Mouse (Mus musculus) midbrain, embryonic 13.5 days (tissue): ENCODE data around the gene 4930442H23Rik. TPM values are rescaled to one million over a fixed set of nuclear protein-coding genes. Genes with fewer than 3 reads are reported as not detected.
"Not testable (repeated sequence)": the region's sequence is repeated elsewhere in the genome, so short reads cannot be mapped to it uniquely, and the experiment has no call there.

Source experiments
- ATAC-seq: fragments of 200-750 bp; cut with Nextera tagmentation; 2 replicates; pipeline ENCODE4 v1.8.0; 2017; ENCODE audit warnings: mild to moderate bottlenecking, moderate TSS enrichment, moderate library complexity
- H3K27ac ChIP-seq: fragments of 300-500 bp; sonication (generic); 2 replicates; pipeline ENCODE4 v1.5.1; 2015; ENCODE audit warnings: inconsistent platforms, mild to moderate bottlenecking, moderate library complexity
- H3K27me3 ChIP-seq: fragments of 300-500 bp; sonication (generic); 2 replicates; pipeline ENCODE4 v1.6.1; 2015; ENCODE audit warnings: mild to moderate bottlenecking, inconsistent platforms
- H3K36me3 ChIP-seq: fragments of 300-500 bp; sonication (generic); 2 replicates; pipeline ENCODE4 v1.6.1; 2015; ENCODE audit warnings: mild to moderate bottlenecking, inconsistent platforms
- H3K4me1 ChIP-seq: fragments of 300-500 bp; sonication (generic); replicated peaks from 2 replicates; pipeline ENCODE4 v1.6.1; 2015; ENCODE audit warnings: inconsistent platforms
- H3K4me2 ChIP-seq: fragments of 300-500 bp; sonication (generic); replicated peaks from 2 replicates; pipeline ENCODE4 v1.6.1; 2015; ENCODE audit warnings: moderate library complexity, mild to moderate bottlenecking, inconsistent platforms
- H3K4me3 ChIP-seq: fragments of 300-500 bp; sonication (generic); replicated peaks from 2 replicates; pipeline ENCODE4 v1.5.1; 2015; ENCODE audit warnings: mild to moderate bottlenecking, inconsistent platforms
- H3K9ac ChIP-seq: fragments of 300-500 bp; sonication (generic); replicated peaks from 2 replicates; pipeline ENCODE4 v1.6.1; 2015; ENCODE audit warnings: mild to moderate bottlenecking, inconsistent platforms
- H3K9me3 ChIP-seq: fragments of 300-500 bp; sonication (generic); 2 replicates; pipeline ENCODE4 v1.6.1; 2016; ENCODE audit warnings: mild to moderate bottlenecking, inconsistent platforms
- WGBS: fragments of 180-500 bp; shearing (Covaris S2); methylation state at CpG from one replicate; pipeline ENCODE4 v1.1.7; 2015; 5-methylcytosine and 5-hydroxymethylcytosine counted together
- polyA plus RNA-seq: library from polyadenylated mRNA; unstranded; fragments of >200 nt; fragmentation: Nextera tagmentation; extraction: Ambion mirVana; gene quantifications from 2 replicates; pipeline ENCODE4 v1.2.1, GENCODE M21; 2015

Gene 4930442H23Rik
- polyA plus RNA-seq, 1 experiment from 2014 or later = 0.12 TPM

DNA sequence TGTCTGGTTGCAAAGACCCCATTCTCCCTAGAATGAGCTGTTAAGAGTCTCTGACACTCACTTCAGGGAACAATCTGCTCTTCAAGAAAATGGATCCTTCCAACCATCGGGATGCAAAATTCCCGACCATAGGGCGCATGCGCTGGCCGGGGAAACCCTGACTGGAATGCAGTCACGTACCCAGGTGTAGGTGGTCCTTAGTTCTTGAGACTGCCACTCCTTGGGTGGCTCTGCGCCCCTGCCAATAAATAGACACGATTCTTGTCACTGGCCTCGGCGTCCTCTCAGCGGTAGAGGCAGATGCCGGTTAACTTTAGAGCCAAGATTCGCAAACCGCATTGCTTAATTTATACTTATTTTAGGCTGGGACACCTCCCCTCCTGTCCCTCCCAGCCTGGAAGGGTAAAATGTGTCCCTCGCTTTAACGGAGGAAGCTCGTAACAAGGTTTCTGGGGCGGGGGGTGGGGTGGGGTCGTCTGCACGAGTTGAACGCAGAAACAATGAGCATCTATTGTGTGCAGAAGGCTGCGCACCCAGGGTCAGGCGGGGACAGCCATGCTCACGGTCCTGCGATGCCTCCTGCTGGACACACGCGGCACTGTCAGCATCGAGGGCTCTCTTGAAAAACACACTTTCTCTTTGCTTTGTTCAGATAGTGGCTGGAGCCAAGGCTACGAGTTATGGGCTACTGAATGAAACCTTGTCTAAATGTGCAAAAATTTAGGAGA, 8.9 kb downstream of the 4930442H23Rik start:
- ATAC-seq = peak; percentile 79
- WGBS = 2% methylated on average over 29 of the region's 29 CpGs

DNA sequence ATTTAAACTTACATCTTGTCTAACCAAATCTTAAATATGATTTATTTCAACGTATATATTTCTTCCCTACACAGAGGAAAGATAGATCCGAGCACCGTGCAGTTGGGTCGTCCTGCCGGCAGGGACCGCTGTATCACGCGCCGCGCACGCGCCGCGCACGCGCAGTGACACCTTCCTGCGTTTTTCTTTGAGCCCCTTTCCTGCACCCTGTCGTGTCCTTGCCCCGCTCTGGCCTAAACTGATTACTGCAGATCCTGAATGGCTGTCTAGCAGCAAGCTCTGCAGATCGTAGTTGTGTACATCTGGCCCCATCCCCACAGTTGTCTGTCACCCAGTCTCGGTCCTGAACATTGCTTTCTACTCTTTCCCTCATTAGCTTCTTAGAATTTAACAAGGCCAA, 10.5 kb downstream of the 4930442H23Rik start:
- Histone ChIP-seq H3K27me3 (no peaks in the 10 kb centered on the region), H3K9ac (peak overlapping the region; percentile 51; the same call in 1 of the 2 replicates), H3K9me3 (no peaks in the 10 kb centered on the region), H3K4me1 (peaks cover 55% of the 10 kb centered on the region), H3K4me3 (peak overlapping the region; percentile 14; the same call in 1 of the 2 replicates), H3K27ac (peak overlapping the region; percentile 96), H3K36me3 (peaks cover 8% of the 10 kb centered on the region), H3K4me2 (peak overlapping the region; percentile 67)
- WGBS = 3% methylated on average over 21 of the region's 21 CpGs
- peak; percentile 19 for ATAC-seq

More for the DNA sequence above, 8.9 kb downstream of the 4930442H23Rik start:
- no peaks in the 10 kb centered on the region for H3K9me3 ChIP-seq
- H3K27me3 ChIP-seq = no peaks in the 10 kb centered on the region
- H3K36me3 ChIP-seq = peaks cover 25% of the 10 kb centered on the region
- peak overlapping the region; percentile 96 for H3K27ac ChIP-seq
- peaks cover 59% of the 10 kb centered on the region for H3K4me1 ChIP-seq
- peak overlapping the region; percentile 41 for H3K4me3 ChIP-seq
- peak overlapping the region; percentile 69 for H3K9ac ChIP-seq
- H3K4me2 ChIP-seq = peak overlapping the region; percentile 67

DNA sequence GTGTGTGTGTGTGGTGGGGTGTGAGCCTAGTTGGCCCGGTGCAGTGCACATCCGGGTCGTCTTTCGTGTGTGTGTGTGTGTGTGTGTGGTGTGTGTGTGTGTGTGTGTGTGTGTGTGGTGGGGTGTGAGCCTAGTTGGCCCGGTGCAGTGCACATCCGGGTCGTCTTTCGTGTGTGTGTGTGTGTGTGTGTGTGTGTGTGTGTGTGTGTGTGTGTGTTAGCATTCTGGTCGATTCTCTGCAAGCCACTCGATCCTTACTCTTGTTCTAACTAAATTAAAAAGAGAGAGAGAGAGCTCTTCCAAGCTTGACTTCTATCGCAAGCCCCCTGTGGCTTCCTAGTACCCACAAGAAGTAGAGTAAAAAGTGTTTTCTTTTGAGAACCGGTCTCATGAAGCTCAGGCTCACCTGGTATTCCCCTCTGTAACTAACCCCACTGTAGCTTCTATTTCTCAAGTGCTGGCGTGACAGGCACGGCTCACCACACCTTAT, 14.2 kb downstream of the 4930442H23Rik start:
- 47% methylated on average over 7 of the region's 14 CpGs for WGBS
- not testable (repeated sequence) for H3K27ac ChIP-seq, ATAC-seq, H3K9me3 ChIP-seq, H3K27me3 ChIP-seq, H3K4me3 ChIP-seq, H3K36me3 ChIP-seq
- Histone ChIP-seq H3K4me1 (peaks cover 49% of the 10 kb centered on the region), H3K4me2 (peak overlapping the region; percentile 7; the same call in 1 of the 2 replicates), H3K9ac (0 out of 2 replicates have a peak overlapping the region, but pooled peaks have one; percentile 5)

DNA sequence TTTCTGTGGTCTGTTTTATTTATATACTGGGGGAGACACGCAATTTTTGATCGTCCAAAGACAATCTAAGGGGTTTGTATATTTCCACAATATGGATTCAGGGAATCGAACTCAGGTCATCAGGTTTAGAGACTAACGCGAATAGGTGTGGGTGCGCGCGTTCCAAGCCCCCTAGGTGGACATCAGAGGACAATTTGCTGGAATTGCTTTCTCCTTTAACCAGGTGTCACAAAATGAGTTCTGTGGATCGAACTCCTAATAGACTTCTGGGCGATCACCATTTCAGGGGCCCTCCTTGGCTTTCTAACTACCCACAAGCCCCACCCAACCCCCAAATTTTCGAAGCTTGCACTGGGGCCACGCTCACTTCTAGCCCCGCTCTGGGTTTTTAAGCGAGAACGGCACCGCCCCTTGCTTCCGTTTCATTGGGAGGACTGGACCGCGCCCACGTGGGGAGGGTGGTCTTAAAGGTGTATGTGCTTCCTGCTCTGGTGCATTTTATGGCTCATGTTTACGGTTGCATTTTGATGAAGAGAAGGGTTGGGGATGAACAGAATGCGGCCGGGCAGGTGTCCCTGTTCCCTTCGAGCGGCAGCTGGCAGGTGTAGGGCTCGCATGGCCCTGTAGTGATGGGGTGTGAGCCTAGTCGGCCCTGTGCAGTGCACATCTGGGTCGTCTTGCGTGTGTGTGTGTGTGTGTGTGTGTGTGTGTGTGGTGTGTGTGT, 15.0 kb downstream of the 4930442H23Rik start:
- Histone ChIP-seq H3K27ac (peak overlapping the region; percentile 68), H3K27me3 (no peaks in the 10 kb centered on the region), H3K4me2 (peak overlapping the region; percentile 67), H3K36me3 (peaks cover 15% of the 10 kb centered on the region), H3K4me1 (peaks cover 41% of the 10 kb centered on the region), H3K9me3 (no peaks in the 10 kb centered on the region), H3K4me3 (peak overlapping the region; percentile 95), H3K9ac (peak overlapping the region; percentile 63)
- WGBS = 7% methylated on average over 29 of the region's 29 CpGs
- ATAC-seq = peak; percentile 43; the same call in 1 of the 2 replicates

DNA sequence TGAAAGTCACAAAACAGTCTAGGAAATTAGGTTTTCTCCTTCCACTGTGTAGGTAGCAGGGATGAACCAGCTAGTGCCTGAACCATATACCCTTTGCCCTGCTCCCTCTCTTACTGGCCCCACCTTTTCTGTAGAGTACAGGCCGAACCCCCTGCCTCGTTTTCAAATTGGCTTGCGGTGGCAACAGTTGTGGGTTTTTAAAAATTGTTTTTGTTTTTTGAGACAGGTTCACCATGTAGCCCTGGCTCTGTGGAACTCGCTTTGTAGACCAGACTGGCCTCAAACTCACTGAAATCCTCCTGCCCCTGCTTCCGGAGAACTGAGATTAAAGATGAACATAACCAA, 15.6 kb downstream of the 4930442H23Rik start:
- peak overlapping the region; percentile 67 for H3K4me2 ChIP-seq
- H3K36me3 ChIP-seq = peaks cover 20% of the 10 kb centered on the region
- 7% methylated on average over 5 of the region's 5 CpGs for WGBS
- peak; percentile 65 for ATAC-seq
- H3K27ac ChIP-seq = peak overlapping the region; percentile 68
- peak overlapping the region; percentile 95 for H3K4me3 ChIP-seq
- H3K9ac ChIP-seq = peak overlapping the region; percentile 63
- no peaks in the 10 kb centered on the region for H3K27me3 ChIP-seq
- H3K9me3 ChIP-seq = no peaks in the 10 kb centered on the region
- peaks cover 35% of the 10 kb centered on the region for H3K4me1 ChIP-seq

DNA sequence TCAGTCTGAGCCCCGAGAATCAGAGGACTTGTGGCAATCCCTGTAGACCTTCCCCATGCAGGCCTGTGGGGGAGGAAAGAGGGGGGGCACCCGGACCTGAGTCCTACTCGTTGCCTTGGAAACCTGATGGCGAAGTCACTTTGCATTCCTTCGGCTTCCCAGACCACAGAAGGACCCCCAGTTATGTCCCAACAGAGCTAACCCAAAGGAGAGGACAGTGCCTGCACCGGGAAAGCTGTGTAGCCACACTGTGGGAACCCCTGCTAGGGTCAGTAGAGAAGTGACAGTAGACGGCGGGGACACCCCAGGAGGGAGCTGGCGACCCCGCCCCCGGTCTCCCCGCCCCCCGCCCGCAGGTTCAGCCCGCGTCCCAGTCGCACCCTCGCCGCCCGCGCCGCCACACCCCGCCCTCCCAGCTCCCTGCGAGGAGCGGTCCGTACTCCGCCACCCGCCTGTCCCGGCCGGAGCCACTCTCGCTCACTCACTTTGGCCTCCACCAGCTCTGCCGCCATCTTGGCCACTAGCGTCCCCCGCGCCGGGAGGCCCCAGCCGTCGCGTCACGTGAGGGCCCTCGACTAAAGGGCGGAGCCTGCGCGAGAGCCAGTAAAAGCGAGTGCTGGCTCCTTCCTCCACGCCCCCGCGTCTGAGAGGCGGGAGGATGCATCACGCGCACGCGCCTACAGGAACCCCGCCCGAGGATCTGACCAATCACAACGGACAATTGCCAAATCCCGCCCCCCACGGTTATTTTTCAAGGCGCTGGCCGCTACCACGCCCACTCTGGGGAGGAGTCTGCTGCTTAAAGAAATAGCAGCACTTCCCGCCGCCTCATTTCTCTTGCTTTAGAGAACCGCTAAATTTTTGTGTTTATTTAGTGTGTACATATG, 16.2 kb downstream of the 4930442H23Rik start, which contains the start of gene Pias4:
Pias4 (minus strand) TSS at position 724 of the 887 bp plus-strand sequence.
- peak within 1 kb of the TSS; percentile 68 for H3K27ac ChIP-seq
- H3K4me1 ChIP-seq = peaks cover 34% of the 10 kb centered on the region
- peak within 1 kb of the TSS; percentile 95 for H3K4me3 ChIP-seq
- no peaks in the 10 kb centered on the region for H3K9me3 ChIP-seq
- H3K36me3 ChIP-seq = peaks cover 23% of the 10 kb centered on the region
- peak within 1 kb of the TSS; percentile 95 for H3K4me2 ChIP-seq
- WGBS = under 1% methylated on average over 64 of the region's 64 CpGs
- peak within 1 kb of the TSS; percentile 87 for H3K9ac ChIP-seq
- no peaks in the 10 kb centered on the region for H3K27me3 ChIP-seq
- peak; percentile 88 for ATAC-seq

DNA sequence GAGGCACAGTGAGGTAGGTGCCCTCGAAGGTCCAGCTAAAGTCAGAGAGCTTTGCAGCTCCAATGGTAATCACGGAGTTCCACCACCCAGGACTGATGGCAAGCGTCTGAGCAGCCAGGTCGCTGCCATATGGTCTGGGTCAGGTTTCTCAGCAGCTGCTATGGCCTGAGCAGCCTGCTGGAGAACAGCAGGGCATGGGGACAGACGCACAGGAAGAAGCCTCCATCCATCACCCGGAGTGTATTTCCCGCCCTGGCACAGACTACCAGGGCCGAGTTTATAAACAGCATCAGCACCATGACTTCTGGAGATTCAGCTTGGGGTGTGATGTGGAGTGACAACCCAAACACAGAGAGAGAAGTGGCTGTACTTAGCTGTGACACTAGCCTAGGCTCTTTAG, 18.5 kb downstream of the 4930442H23Rik start:
- peaks cover 45% of the 10 kb centered on the region for H3K4me1 ChIP-seq
- no peak overlapping the region for H3K4me3 ChIP-seq
- peaks cover 47% of the 10 kb centered on the region for H3K36me3 ChIP-seq
- no peak overlapping the region for H3K27ac ChIP-seq
- H3K9me3 ChIP-seq = no peaks in the 10 kb centered on the region
- no peak overlapping the region for H3K4me2 ChIP-seq
- H3K27me3 ChIP-seq = no peaks in the 10 kb centered on the region
- no peak for ATAC-seq
- H3K9ac ChIP-seq = 0 out of 2 replicates have a peak overlapping the region, but pooled peaks have one; percentile 21
- 91% methylated on average over 8 of the region's 8 CpGs for WGBS

DNA sequence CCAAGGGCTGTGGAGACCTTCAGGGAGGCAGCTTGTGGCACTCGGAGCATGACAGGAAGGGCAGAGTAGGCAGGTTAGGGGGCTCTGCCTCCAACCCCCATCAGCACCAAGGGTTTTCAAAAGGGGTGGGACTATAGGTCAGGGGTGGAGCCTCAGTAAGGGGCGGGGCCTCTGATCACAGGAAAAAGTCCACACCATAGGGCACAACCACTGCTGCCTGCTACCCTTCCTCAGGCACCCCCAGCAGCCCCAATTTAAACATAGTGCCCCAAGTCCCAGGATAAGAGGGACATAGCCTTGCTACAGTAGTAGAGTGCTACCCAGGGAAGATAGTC, 21.4 kb downstream of the 4930442H23Rik start:
- Histone ChIP-seq H3K4me2 (no peak overlapping the region), H3K27me3 (no peaks in the 10 kb centered on the region), H3K4me3 (no peak overlapping the region), H3K4me1 (peaks cover 34% of the 10 kb centered on the region), H3K27ac (no peak overlapping the region), H3K36me3 (peaks cover 70% of the 10 kb centered on the region), H3K9ac (no peak overlapping the region), H3K9me3 (no peaks in the 10 kb centered on the region)
- no peak for ATAC-seq
- 85% methylated on average over 2 of the region's 2 CpGs for WGBS

DNA sequence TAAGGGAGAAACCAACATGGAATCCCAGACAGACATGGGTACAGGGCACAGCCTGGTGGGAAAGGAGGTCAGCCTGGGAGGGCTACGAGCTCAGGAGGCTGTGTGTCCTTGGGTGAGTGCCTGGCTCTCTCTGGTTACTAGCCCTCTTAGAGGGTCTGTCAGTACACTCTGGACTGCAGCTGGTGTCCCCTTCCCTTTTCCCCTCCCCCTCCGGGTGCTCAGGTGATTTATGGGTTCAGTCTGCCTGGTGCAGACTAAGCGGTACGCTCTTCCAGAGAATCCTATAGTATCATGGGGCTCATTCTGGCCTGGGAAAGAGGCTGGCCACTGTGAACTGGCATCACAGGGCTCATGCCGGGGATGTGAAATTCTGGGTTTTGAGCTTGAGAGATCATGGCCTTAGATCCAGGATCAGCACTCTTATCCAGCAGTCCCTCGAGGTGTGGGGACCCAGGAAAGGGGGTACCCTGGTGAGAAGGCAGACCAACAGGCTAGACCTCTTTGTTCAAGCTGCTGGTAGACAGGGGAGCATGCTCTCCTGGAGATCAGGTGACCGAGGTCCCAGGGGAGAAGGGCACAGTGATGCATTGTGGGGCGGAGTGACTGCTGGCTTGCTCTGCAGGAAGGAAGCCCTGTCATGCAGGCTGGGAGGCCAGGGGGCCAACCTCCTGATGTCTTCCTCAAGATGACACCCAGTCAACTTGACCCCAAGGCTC, 21.9 kb downstream of the 4930442H23Rik start:
- no peaks in the 10 kb centered on the region for H3K9me3 ChIP-seq
- H3K27ac ChIP-seq = no peak overlapping the region
- no peak for ATAC-seq
- H3K4me3 ChIP-seq = no peak overlapping the region
- peaks cover 29% of the 10 kb centered on the region for H3K4me1 ChIP-seq
- no peaks in the 10 kb centered on the region for H3K27me3 ChIP-seq
- H3K4me2 ChIP-seq = no peak overlapping the region
- 94% methylated on average over 8 of the region's 8 CpGs for WGBS
- H3K9ac ChIP-seq = no peak overlapping the region
- H3K36me3 ChIP-seq = peaks cover 75% of the 10 kb centered on the region

DNA sequence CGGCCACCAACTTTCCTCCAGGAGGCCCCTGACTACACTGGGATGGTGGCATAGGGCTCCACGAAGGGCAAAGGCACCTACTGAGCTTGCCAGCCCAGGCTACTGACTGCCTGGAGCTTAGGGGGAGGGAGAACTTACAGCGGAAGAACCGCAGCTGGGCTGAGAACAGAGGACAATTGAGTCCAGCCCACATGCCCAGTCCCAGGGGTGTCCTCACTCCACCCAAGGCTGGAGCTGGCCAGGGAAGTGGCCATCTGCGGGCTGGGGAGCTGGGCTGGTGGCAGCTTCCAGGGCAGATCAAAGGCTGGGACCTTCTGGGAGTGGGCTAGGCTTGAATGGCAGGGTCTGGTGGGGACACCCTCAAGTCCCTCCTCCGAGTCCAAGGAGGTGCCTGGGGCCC, 28.9 kb downstream of the 4930442H23Rik start:
- Histone ChIP-seq H3K4me2 (no peak overlapping the region), H3K4me3 (no peak overlapping the region), H3K9me3 (no peaks in the 10 kb centered on the region), H3K4me1 (no peaks in the 10 kb centered on the region), H3K36me3 (peaks cover 78% of the 10 kb centered on the region), H3K9ac (no peak overlapping the region), H3K27me3 (no peaks in the 10 kb centered on the region), H3K27ac (no peak overlapping the region)
- WGBS = 84% methylated on average over 6 of the region's 6 CpGs
- no peak for ATAC-seq

DNA sequence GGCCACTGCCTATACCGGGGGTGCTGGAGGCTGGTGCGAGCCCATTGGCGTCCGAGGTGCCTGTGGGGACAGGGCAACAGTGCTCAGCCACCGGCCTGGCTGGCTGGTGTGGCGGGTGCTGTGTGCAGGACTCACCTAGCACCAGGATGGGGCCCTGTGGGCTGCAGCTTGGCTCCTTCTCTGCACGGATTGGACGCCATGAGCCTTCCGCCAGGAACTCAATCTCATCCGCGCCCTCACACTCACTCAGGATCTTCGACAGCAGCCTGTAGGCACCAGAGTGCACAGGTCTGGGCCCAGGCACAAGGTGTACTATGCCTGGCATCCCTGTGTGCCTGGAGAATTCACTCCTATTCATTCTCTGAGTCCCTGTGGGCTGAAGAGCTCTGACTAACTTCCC, 29.3 kb downstream of the 4930442H23Rik start:
- Histone ChIP-seq H3K4me2 (no peak overlapping the region), H3K9me3 (no peaks in the 10 kb centered on the region), H3K4me1 (no peaks in the 10 kb centered on the region), H3K27ac (no peak overlapping the region), H3K36me3 (peaks cover 81% of the 10 kb centered on the region), H3K9ac (no peak overlapping the region), H3K27me3 (no peaks in the 10 kb centered on the region), H3K4me3 (no peak overlapping the region)
- ATAC-seq = no peak
- WGBS = 97% methylated on average over 12 of the region's 12 CpGs
